Mouse (Mus musculus) myocyte (in vitro differentiated cells): ENCODE measurements around the gene Sdc4.

Source experiments
- CEBPB ChIP-seq: IDR thresholded peaks from 2 replicates; pipeline ENCODE4 v1.6.1; 2011; ENCODE audit warnings: mild to moderate bottlenecking, moderate library complexity; ENCODE audit not compliant: poor library complexity, insufficient read depth, severe bottlenecking
- E2F4 ChIP-seq: IDR thresholded peaks from one replicate; pipeline ENCODE4 v1.6.1; 2011; ENCODE audit warnings: mild to moderate bottlenecking, control low read depth, moderate library complexity; ENCODE audit not compliant: insufficient read depth
- MAX ChIP-seq: IDR thresholded peaks from one replicate; pipeline ENCODE4 v1.6.1; 2011; ENCODE audit warnings: low read depth, mild to moderate bottlenecking, control low read depth
- MYOG ChIP-seq, 3 experiments: IDR thresholded peaks; one replicate each; pipeline ENCODE4 v1.6.1; 2011; ENCODE audit warnings: control low read depth in 2 of 3, low read depth in 2 of 3, mild to moderate bottlenecking in 2 of 3; ENCODE audit not compliant: insufficient read length in 2 of 3, control insufficient read depth in 1 of 3, insufficient read depth in 1 of 3
- POLR2A ChIP-seq: IDR thresholded peaks from one replicate; pipeline ENCODE4 v1.6.1; 2011; ENCODE audit warnings: low read depth, mild to moderate bottlenecking, control low read depth, moderate library complexity; ENCODE audit not compliant: insufficient read length
- POLR2AphosphoS2 ChIP-seq: IDR thresholded peaks from one replicate; pipeline ENCODE4 v1.6.1; 2011; ENCODE audit warnings: low read depth, control low read depth; ENCODE audit not compliant: insufficient read length
- REST ChIP-seq: IDR thresholded peaks from one replicate; pipeline ENCODE4 v1.6.1; 2011; ENCODE audit warnings: mild to moderate bottlenecking, control low read depth, moderate library complexity; ENCODE audit not compliant: insufficient read depth, insufficient read length
- TCF12 ChIP-seq: IDR thresholded peaks from one replicate; pipeline ENCODE4 v1.6.1; 2011; ENCODE audit warnings: mild to moderate bottlenecking, control low read depth; ENCODE audit not compliant: poor library complexity, insufficient read depth, severe bottlenecking
- USF1 ChIP-seq: IDR thresholded peaks from one replicate; pipeline ENCODE4 v1.6.1; 2011; ENCODE audit warnings: low read depth, mild to moderate bottlenecking, control low read depth, moderate library complexity

DNA sequence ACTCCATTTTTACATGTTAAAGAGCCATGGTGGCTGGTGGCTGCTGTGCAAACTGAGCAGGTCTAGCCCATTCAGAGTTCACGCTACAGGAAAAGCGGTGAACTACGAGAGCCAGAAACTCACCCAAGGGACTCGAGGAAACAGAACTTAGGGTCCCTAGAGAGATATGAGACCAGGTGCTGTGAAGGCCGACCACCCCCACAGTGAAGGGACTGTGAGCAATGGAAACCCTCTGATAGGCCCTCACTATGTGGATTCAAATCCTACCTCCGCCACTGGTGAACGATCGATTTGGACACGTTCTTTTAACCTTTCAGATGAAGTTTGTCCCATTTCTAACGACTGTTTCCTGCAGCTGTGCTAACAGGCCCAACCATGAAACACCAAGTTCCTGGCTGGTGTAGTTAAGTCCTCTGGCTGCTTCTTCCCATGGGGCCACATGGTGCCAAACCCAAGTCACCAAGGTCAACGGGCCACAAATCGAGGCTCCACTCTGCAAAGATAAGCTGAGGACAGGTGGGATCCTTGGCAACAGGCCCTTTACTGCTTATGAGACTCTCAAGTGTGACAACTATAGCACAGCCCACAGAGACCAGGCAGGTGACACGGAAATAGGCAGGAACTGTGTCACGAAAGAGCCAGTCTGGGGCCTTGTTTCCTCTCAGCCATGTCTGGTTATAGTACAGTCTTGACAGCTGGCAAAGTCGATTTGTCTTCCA lies 20.9 kb downstream of the Sdc4 start:
- peak in 1 of 3 experiments; percentile 30 for TF ChIP-seq MYOG (IDR thresholded peaks at IDR 0.05; ENCODE audit: control insufficient read depth in 1 of 3, insufficient read depth in 1 of 3, insufficient read length in 2 of 3, low read depth in 2 of 3)
- TF ChIP-seq CEBPB, result no peak
- TF ChIP-seq POLR2A, result no peak
- no peak for TF ChIP-seq USF1
- peak; percentile 44 for TF ChIP-seq POLR2AphosphoS2
- TF ChIP-seq MAX, result no peak
- TF ChIP-seq TCF12, result no peak
- no peak for TF ChIP-seq E2F4
- no peak for TF ChIP-seq REST
